Mouse (Mus musculus) MEL (cell line): ENCODE results near the gene Prdm10. TPM values are rescaled to one million over a fixed set of nuclear protein-coding genes. Genes with fewer than 3 reads are reported as not detected.

Experiments used
- DNase-seq: peaks from one replicate; pipeline ENCODE4 v3.0.0; 2011; ENCODE audit warnings: low read depth, low spot score
- H3K27ac ChIP-seq: 2 replicates; pipeline ENCODE4 v1.5.1; 2012; ENCODE audit warnings: low read depth, mild to moderate bottlenecking, control low read depth, low read length, moderate library complexity; ENCODE audit not compliant: control insufficient read depth
- H3K27me3 ChIP-seq, 2 experiments: fragments of 150-350 bp in 1 of 2; sonication (generic) in 1 of 2; 2 replicates each; pipeline ENCODE4 v1.6.1; 2012; ENCODE audit warnings: low read length in 2 of 2, mild to moderate bottlenecking in 2 of 2, improper control_type of control experiment in 1 of 2, moderate library complexity in 1 of 2; ENCODE audit not compliant: insufficient read depth in 2 of 2, control insufficient read depth in 1 of 2
- H3K36me3 ChIP-seq, 2 experiments: 2 replicates each; pipeline ENCODE4 v1.6.1; 2012 to 2014; ENCODE audit warnings: low read length in 2 of 2, improper control_type of control experiment in 1 of 2, inconsistent platforms in 1 of 2, mild to moderate bottlenecking in 1 of 2; ENCODE audit not compliant: insufficient read depth in 2 of 2, control insufficient read depth in 1 of 2
- H3K4me1 ChIP-seq, 2 experiments: fragments of 150-350 bp in 1 of 2; sonication (generic) in 1 of 2; 2 replicates each; pipeline ENCODE4 v1.6.1; 2012; ENCODE audit warnings: low read length in 2 of 2, improper control_type of control experiment in 1 of 2, mild to moderate bottlenecking in 1 of 2; ENCODE audit not compliant: insufficient read depth in 2 of 2, control insufficient read depth in 1 of 2
- H3K4me3 ChIP-seq, 2 experiments: fragments of 150-350 bp in 1 of 2; sonication (generic) in 1 of 2; 2 replicates each; pipeline ENCODE4 v1.5.1; 2012; ENCODE audit warnings: low read depth in 2 of 2, low read length in 2 of 2, mild to moderate bottlenecking in 2 of 2, moderate library complexity in 2 of 2, control low read depth in 1 of 2, improper control_type of control experiment in 1 of 2; ENCODE audit not compliant: control insufficient read depth in 1 of 2, insufficient read depth in 1 of 2
- H3K79me2 ChIP-seq: 2 replicates; pipeline ENCODE4 v1.6.1; 2012; ENCODE audit warnings: mild to moderate bottlenecking, low read length, moderate library complexity; ENCODE audit not compliant: control insufficient read depth, poor library complexity, insufficient read depth
- H3K9ac ChIP-seq: 2 replicates; pipeline ENCODE4 v1.6.1; 2012; ENCODE audit warnings: low read depth, mild to moderate bottlenecking, control low read depth, low read length, moderate library complexity; ENCODE audit not compliant: control insufficient read depth, poor library complexity, severe bottlenecking
- H3K9me3 ChIP-seq: fragments of 150-350 bp; sonication (generic); replicated peaks from 2 replicates; pipeline ENCODE4 v1.6.1; 2012; ENCODE audit warnings: mild to moderate bottlenecking, low read length, improper control_type of control experiment, moderate library complexity; ENCODE audit not compliant: insufficient read depth
- CHD1 ChIP-seq: IDR thresholded peaks from 2 replicates; pipeline ENCODE4 v1.6.1; 2012; ENCODE audit warnings: low read depth, mild to moderate bottlenecking, inconsistent platforms, low read length, improper control_type of control experiment
- CTCF ChIP-seq, 3 experiments: IDR thresholded peaks in 2 of 3; conservative IDR thresholded peaks in 1 of 3; 2 replicates each; pipeline ENCODE4 v1.5.1; 2011 to 2012; ENCODE audit warnings: low read length in 3 of 3, low read depth in 2 of 3, mild to moderate bottlenecking in 2 of 3, improper control_type of control experiment in 1 of 3, inconsistent platforms in 1 of 3, mixed read lengths in 1 of 3, moderate library complexity in 1 of 3; ENCODE audit not compliant: control insufficient read depth in 1 of 3, insufficient read depth in 1 of 3, poor library complexity in 1 of 3, severe bottlenecking in 1 of 3
- E2F4 ChIP-seq: IDR thresholded peaks from 2 replicates; pipeline ENCODE4 v1.6.1; 2011; ENCODE audit warnings: low read depth, low read length, improper control_type of control experiment, borderline replicate concordance
- ELF1 ChIP-seq: IDR thresholded peaks from 2 replicates; pipeline ENCODE4 v1.6.1; 2014; ENCODE audit warnings: low read depth, mild to moderate bottlenecking, inconsistent platforms, low read length, improper control_type of control experiment, moderate library complexity
- EP300 ChIP-seq, 2 experiments: IDR thresholded peaks; 2 replicates each; pipeline ENCODE4 v1.6.1; 2011; ENCODE audit warnings: improper control_type of control experiment in 2 of 2, low read length in 2 of 2, low read depth in 1 of 2, mild to moderate bottlenecking in 1 of 2
- KAT2A ChIP-seq: conservative IDR thresholded peaks from 2 replicates; pipeline ENCODE4 v1.6.1; 2012; ENCODE audit warnings: low read depth, low read length, improper control_type of control experiment, inconsistent platforms
- MEF2A ChIP-seq: IDR thresholded peaks from 2 replicates; pipeline ENCODE4 v1.6.1; 2014; ENCODE audit warnings: low read depth, mild to moderate bottlenecking, inconsistent platforms, low read length, improper control_type of control experiment; ENCODE audit not compliant: poor library complexity, insufficient replicate concordance, severe bottlenecking; ENCODE audit errors: extremely low read depth
- MXI1 ChIP-seq: IDR thresholded peaks from 2 replicates; pipeline ENCODE4 v1.6.1; 2011; ENCODE audit warnings: mild to moderate bottlenecking, low read depth, low read length, improper control_type of control experiment
- MYB ChIP-seq: IDR thresholded peaks from 2 replicates; pipeline ENCODE4 v1.6.1; 2011; ENCODE audit warnings: mild to moderate bottlenecking, low read depth, low read length, improper control_type of control experiment
- MYC ChIP-seq: IDR thresholded peaks from 2 replicates; pipeline ENCODE4 v1.6.1; 2011; ENCODE audit warnings: low read depth, mild to moderate bottlenecking, low read length, improper control_type of control experiment, moderate library complexity
- NRF1 ChIP-seq: IDR thresholded peaks from 2 replicates; pipeline ENCODE4 v1.6.1; 2014; ENCODE audit warnings: low read depth, mild to moderate bottlenecking, inconsistent platforms, low read length, improper control_type of control experiment, moderate library complexity; ENCODE audit not compliant: poor library complexity, insufficient read depth, severe bottlenecking
- RAD21 ChIP-seq: IDR thresholded peaks from 2 replicates; pipeline ENCODE4 v1.6.1; 2011; ENCODE audit warnings: mild to moderate bottlenecking, low read depth, low read length, improper control_type of control experiment
- SMC3 ChIP-seq: IDR thresholded peaks from 2 replicates; pipeline ENCODE4 v1.6.1; 2011; ENCODE audit warnings: low read depth, low read length, improper control_type of control experiment
- TAL1 ChIP-seq: IDR thresholded peaks from 2 replicates; pipeline ENCODE4 v1.6.1; 2012; ENCODE audit warnings: mild to moderate bottlenecking, inconsistent platforms, low read length, moderate library complexity, mixed read lengths
- TBP ChIP-seq: IDR thresholded peaks from 2 replicates; pipeline ENCODE4 v1.8.0; 2011; ENCODE audit warnings: low read depth, low read length, improper control_type of control experiment
- USF2 ChIP-seq, 2 experiments: IDR thresholded peaks; 2 replicates each; pipeline ENCODE4 v1.6.1; 2011 to 2012; ENCODE audit warnings: improper control_type of control experiment in 2 of 2, low read length in 2 of 2, borderline replicate concordance in 1 of 2, inconsistent platforms in 1 of 2, low read depth in 1 of 2, mild to moderate bottlenecking in 1 of 2; ENCODE audit not compliant: insufficient read depth in 1 of 2
- ZMIZ1 ChIP-seq: IDR thresholded peaks from 2 replicates; pipeline ENCODE4 v1.6.1; 2012; ENCODE audit warnings: low read depth, mild to moderate bottlenecking, inconsistent platforms, low read length, improper control_type of control experiment, moderate library complexity
- ZNF384 ChIP-seq: IDR thresholded peaks from 2 replicates; pipeline ENCODE4 v1.6.1; 2012; ENCODE audit warnings: low read depth, mild to moderate bottlenecking, inconsistent platforms, low read length, improper control_type of control experiment
- polyA plus RNA-seq, 2 experiments: library from polyadenylated mRNA; stranded (reverse) in 1 of 2; unstranded in 1 of 2; fragments of >175 nt in 1 of 2; fragments of >200 nt in 1 of 2; gene quantifications; 2 replicates each; pipeline versions ENCODE4 v1.2.1 to v1.2.4; 2012; ENCODE audit warnings: low replicate concordance in 2 of 2, low read depth in 1 of 2; ENCODE audit not compliant: insufficient read length in 2 of 2, insufficient read depth in 1 of 2, missing spikeins in 1 of 2
- total RNA-seq: library from RNA; depleted of rRNA; stranded (reverse); fragments of 300-350 nt; gene quantifications from 2 replicates; pipeline ENCODE4 v1.2.3, GENCODE M21; 2012

The Prdm10 gene
- total and polyA plus RNA-seq, 3 experiments: 3.4 to 8.7 TPM; not detected in 1

DNA sequence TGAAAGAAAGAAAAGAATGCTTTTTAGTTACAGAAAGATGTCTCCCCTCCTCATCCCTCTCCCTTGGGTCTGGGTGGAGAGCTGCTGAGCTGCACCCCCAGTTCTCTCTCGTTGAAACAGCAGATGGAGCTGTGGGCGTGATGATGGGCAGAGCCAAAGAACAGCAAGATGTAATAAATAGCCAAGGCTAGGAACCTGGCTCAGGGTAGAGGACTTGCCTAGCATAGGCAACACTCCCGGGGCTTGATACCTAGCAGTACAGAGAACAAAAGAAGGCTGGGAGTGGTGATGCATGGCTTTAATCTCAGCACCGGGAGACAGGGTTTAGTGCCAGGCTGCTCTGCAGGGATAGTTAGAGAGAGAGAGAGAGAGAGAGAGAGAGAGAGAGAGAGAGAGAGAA, 50.9 kb downstream of the Prdm10 start:
- Histone ChIP-seq H3K27ac (no peak overlapping the region), H3K9ac (no peak overlapping the region)

DNA sequence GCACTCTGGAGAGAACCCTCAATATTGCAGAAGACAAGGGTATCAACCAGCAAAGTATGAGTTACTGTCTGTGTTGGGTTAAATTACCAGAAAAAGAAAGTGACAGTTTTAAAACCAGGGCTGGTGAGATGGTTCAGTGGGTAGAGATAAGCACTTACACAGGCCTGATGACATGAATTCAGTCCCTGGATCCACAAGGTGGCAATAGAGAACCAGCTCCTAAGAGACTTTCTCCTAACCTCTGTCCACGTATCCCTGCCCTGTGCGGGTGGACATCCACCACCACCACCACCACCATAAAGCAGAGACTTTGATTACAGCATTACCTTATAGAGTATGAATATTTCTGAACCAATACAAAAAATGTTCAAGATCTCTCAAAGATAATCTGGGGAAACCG, 51.6 kb downstream of the Prdm10 start:
- TF ChIP-seq RAD21 (peak; percentile 32), E2F4 (no peak), MYB (no peak), ZMIZ1 (no peak), CHD1 (no peak), SMC3 (peak; percentile 57), USF2 (IDR thresholded peaks at IDR 0.05; ENCODE audit: borderline replicate concordance in 1 of 2, insufficient read depth in 1 of 2, low read depth in 1 of 2, low read length in 2 of 2) (no peak), CTCF (IDR thresholded peaks at IDR 0.05 in 2 of 3, conservative IDR thresholded peaks at IDR 0.05 in 1 of 3; ENCODE audit: control insufficient read depth in 1 of 3, insufficient read depth in 1 of 3, low read depth in 2 of 3, low read length in 3 of 3, poor library complexity in 1 of 3, severe bottlenecking in 1 of 3) (peak in 2 of 3 experiments; percentile 19 to 62; a peak in 2 of 6 replicates)
- no peaks in the 10 kb centered on the region for H3K79me2 ChIP-seq
- no peaks in the 10 kb centered on the region for H3K27me3 ChIP-seq
- H3K9me3 ChIP-seq: no peaks in the 10 kb centered on the region
- H3K4me1 ChIP-seq: peaks cover 0 to 7% of the 10 kb centered on the region in 2 experiments; a peak in 1 of 4 replicates
- H3K4me3 ChIP-seq: no peak overlapping the region
- H3K9ac ChIP-seq: no peak overlapping the region
- H3K27ac ChIP-seq: no peak overlapping the region
- peak; percentile 58 for DNase-seq
- no peaks in the 10 kb centered on the region; a peak in 1 of 4 replicates for H3K36me3 ChIP-seq

More for the DNA sequence above, 50.9 kb downstream of the Prdm10 start:
- Histone ChIP-seq H3K27me3 (no peaks in the 10 kb centered on the region), H3K4me3 (no peak overlapping the region), H3K4me1 (peaks cover 0 to 7% of the 10 kb centered on the region in 2 experiments; a peak in 1 of 4 replicates), H3K79me2 (no peaks in the 10 kb centered on the region), H3K9me3 (no peaks in the 10 kb centered on the region), H3K36me3 (no peaks in the 10 kb centered on the region; a peak in 1 of 4 replicates)
- TF ChIP-seq ZNF384: no peak
- TF ChIP-seq SMC3: no peak
- TF ChIP-seq E2F4: no peak
- TF ChIP-seq TAL1: no peak
- no peak for TF ChIP-seq ELF1
- no peak for TF ChIP-seq MYB
- no peak for TF ChIP-seq ZMIZ1
- no peak for TF ChIP-seq KAT2A
- no peak for TF ChIP-seq MYC
- no peak for TF ChIP-seq CHD1
- TF ChIP-seq MEF2A: no peak
- no peak for TF ChIP-seq NRF1
- no peak for TF ChIP-seq MXI1
- no peak for TF ChIP-seq EP300 (IDR thresholded peaks at IDR 0.05; ENCODE audit: low read depth in 1 of 2, low read length in 2 of 2)
- TF ChIP-seq TBP: no peak
- DNase-seq: no peak
